11 mouse cellular contexts compared by ENCODE assay signal in the genomic region with DNA sequence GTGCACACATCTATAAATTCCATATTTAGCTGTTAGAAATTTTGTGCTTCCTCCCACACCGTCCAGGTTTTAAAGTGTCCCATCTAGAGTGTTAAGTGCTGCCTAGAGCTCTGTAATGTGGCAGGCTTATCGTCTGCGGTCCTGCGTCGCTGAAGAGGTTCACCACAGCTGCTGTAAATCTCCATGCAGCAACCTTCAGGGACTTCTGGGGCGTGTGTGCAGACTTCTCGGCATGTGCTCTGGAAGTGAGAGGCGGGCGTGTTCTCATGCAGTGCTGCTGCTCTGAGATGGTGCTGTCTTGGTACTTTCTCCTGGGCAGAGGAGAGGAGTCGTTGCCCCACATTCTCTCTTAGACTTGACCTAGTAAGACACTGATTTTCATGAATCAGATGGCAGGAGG. TPM values are rescaled to one million over a fixed set of nuclear protein-coding genes. Genes with fewer than 3 reads are reported as not detected.
A peak's percentile ranks its signal among the peaks of the same experiment; 100 is the strongest.
DNase-seq lines count a peak whose midpoint lies in the region; ATAC-seq and TF ChIP-seq lines count a peak whose summit lies in the region.
"Had no signal": no experiment of that assay in that cellular context is flagged by ENCODE, and none has a peak within 500 bp of the region (broad histone marks: within the 10 kb centered on the region; RNA-seq: fewer than 3 reads in every experiment).

No protein-coding gene starts in this region.

- TF ChIP-seq EP300 in liver, postnatal 0 days (IDR thresholded peaks at IDR 0.05; ENCODE audit: low read depth): no peak

- no peaks in the 10 kb centered on the region for H3K9me3 ChIP-seq in heart, embryonic 16.5 days (replicated peaks; ENCODE audit: control insufficient read depth, low read length)
- H3K9me3 ChIP-seq in lung, embryonic 14.5 days (ENCODE audit: low read depth, low read length): no peaks in the 10 kb centered on the region
- H3K9me3 ChIP-seq in liver, postnatal 0 days (ENCODE audit: low read length): no peaks in the 10 kb centered on the region
- no peaks in the 10 kb centered on the region for H3K9me3 ChIP-seq in midbrain, embryonic 15.5 days
- H3K9me3 ChIP-seq: limb, embryonic 15.5 days had no signal

- ATAC-seq in heart, embryonic 16.5 days (replicated peaks; ENCODE audit: extremely low read depth, insufficient read depth, low FRiP score): no peak; the same call in 1 of the 2 replicates
- ATAC-seq in lung, embryonic 14.5 days (ENCODE audit: insufficient read depth): 0 out of 2 replicates have a peak, but pooled peaks have one; percentile 33
- peak; percentile 27 for ATAC-seq in liver, postnatal 0 days
- no peak; the same call in 1 of the 2 replicates for ATAC-seq in midbrain, embryonic 15.5 days (replicated peaks)
- ATAC-seq: CD4-positive, CD25-positive, alpha-beta regulatory T cell, adult 4 months had no signal

- no peak for DNase-seq in heart, adult 9 months (ENCODE audit: low spot score in 2 of 2)
- DNase-seq in lung, embryonic 14.5 days: peak; percentile 18
- no peak for DNase-seq in lung, postnatal 25 days (ENCODE audit: low spot score)
- peak; percentile 34 for DNase-seq in R1 (ENCODE audit: low read depth, low spot score)
- DNase-seq in liver, postnatal 0 days: no peak
- DNase-seq: cerebellum, postnatal 10 days; midbrain, embryonic 14.5 days had no signal

- H3K27ac ChIP-seq in heart, embryonic 16.5 days (ENCODE audit: low read length): 0 out of 2 replicates have a peak overlapping the region, but pooled peaks have one; percentile 41
- H3K27ac ChIP-seq in lung, embryonic 14.5 days (ENCODE audit: low read depth): no peak overlapping the region
- H3K27ac ChIP-seq in liver, postnatal 0 days (ENCODE audit: low read depth): no peak overlapping the region
- no peak overlapping the region for H3K27ac ChIP-seq in midbrain, embryonic 15.5 days
- H3K27ac ChIP-seq: limb, embryonic 15.5 days had no signal

- TF ChIP-seq CTCF in lung, embryonic 14.5 days (IDR thresholded peaks at IDR 0.05; ENCODE audit: low read depth): no peak
- TF ChIP-seq CTCF in liver, postnatal 0 days (IDR thresholded peaks at IDR 0.05; ENCODE audit: low read depth): no peak

- peaks cover 20% of the 10 kb centered on the region for H3K4me1 ChIP-seq in heart, embryonic 16.5 days (ENCODE audit: control insufficient read depth, insufficient read depth, low read length)
- H3K4me1 ChIP-seq in lung, embryonic 14.5 days (ENCODE audit: insufficient read depth): no peaks in the 10 kb centered on the region
- peaks cover 12% of the 10 kb centered on the region for H3K4me1 ChIP-seq in liver, postnatal 0 days (ENCODE audit: insufficient read depth)
- H3K4me1 ChIP-seq in midbrain, embryonic 15.5 days: peaks cover 5% of the 10 kb centered on the region

- no peaks in the 10 kb centered on the region for H3K36me3 ChIP-seq in heart, embryonic 16.5 days (ENCODE audit: control insufficient read depth, insufficient read depth)
- H3K36me3 ChIP-seq in lung, embryonic 14.5 days (ENCODE audit: insufficient read depth): no peaks in the 10 kb centered on the region
- H3K36me3 ChIP-seq in liver, postnatal 0 days (replicated peaks; ENCODE audit: insufficient read depth, low read length): no peaks in the 10 kb centered on the region
- no peaks in the 10 kb centered on the region for H3K36me3 ChIP-seq in midbrain, embryonic 15.5 days (replicated peaks)
- H3K36me3 ChIP-seq: limb, embryonic 15.5 days had no signal

- H3K9ac ChIP-seq in heart, embryonic 16.5 days (ENCODE audit: low read length): no peak overlapping the region
- no peak overlapping the region for H3K9ac ChIP-seq in lung, embryonic 14.5 days
- H3K9ac ChIP-seq in liver, postnatal 0 days (replicated peaks): no peak overlapping the region
- H3K9ac ChIP-seq in midbrain, embryonic 15.5 days: no peak overlapping the region
- H3K9ac ChIP-seq: limb, embryonic 15.5 days had no signal

- 16% methylated on average over 10 of the region's 10 CpGs for WGBS in heart, embryonic 16.5 days
- WGBS in lung, embryonic 14.5 days: 24% methylated on average over 10 of the region's 10 CpGs
- WGBS in liver, postnatal 0 days (ENCODE audit: insufficient replicate concordance): 39% methylated on average over 10 of the region's 10 CpGs
- 55% methylated on average over 10 of the region's 10 CpGs for WGBS in midbrain, embryonic 15.5 days

- H3K27me3 ChIP-seq in heart, embryonic 16.5 days (ENCODE audit: control insufficient read depth, insufficient read depth, low read length): no peaks in the 10 kb centered on the region
- no peaks in the 10 kb centered on the region for H3K27me3 ChIP-seq in lung, embryonic 14.5 days (ENCODE audit: insufficient read depth, low read length)
- no peaks in the 10 kb centered on the region for H3K27me3 ChIP-seq in liver, postnatal 0 days (ENCODE audit: insufficient read depth, low read length)
- H3K27me3 ChIP-seq in midbrain, embryonic 15.5 days (replicated peaks): no peaks in the 10 kb centered on the region

- peak overlapping the region; percentile 24 for H3K4me2 ChIP-seq in heart, embryonic 16.5 days (ENCODE audit: low read depth, low read length)
- H3K4me2 ChIP-seq in lung, embryonic 14.5 days: no peak overlapping the region
- no peak overlapping the region for H3K4me2 ChIP-seq in liver, postnatal 0 days (ENCODE audit: low read depth, low read length)
- H3K4me2 ChIP-seq in midbrain, embryonic 15.5 days: no peak overlapping the region
- H3K4me2 ChIP-seq: limb, embryonic 15.5 days had no signal

- no peak overlapping the region for H3K4me3 ChIP-seq in heart, embryonic 16.5 days (ENCODE audit: low read length)
- no peak overlapping the region for H3K4me3 ChIP-seq in lung, embryonic 14.5 days (ENCODE audit: low read depth, low read length)
- no peak overlapping the region for H3K4me3 ChIP-seq in liver, postnatal 0 days (ENCODE audit: low read depth, low read length)
- no peak overlapping the region for H3K4me3 ChIP-seq in midbrain, embryonic 15.5 days
- H3K4me3 ChIP-seq: limb, embryonic 15.5 days had no signal

RNA-seq across cellular contexts. Expression of a gene that starts 32.9 kb away (rescaled TPM):
- polyA plus RNA-seq in heart, embryonic 16.5 days (2015; fragmentation: Nextera tagmentation; extraction: Ambion mirVana): 7.6 and 7.8 TPM in 2 replicates
- polyA plus RNA-seq in lung, embryonic 14.5 days (2014; fragmentation: Nextera tagmentation; extraction: Ambion mirVana): 9.3 and 9.5 TPM in 2 replicates
- polyA plus RNA-seq in liver, postnatal 0 days (2015; fragmentation: Nextera tagmentation; extraction: Ambion mirVana): 6.1 and 6.8 TPM in 2 replicates
- polyA plus RNA-seq in midbrain, embryonic 15.5 days (2015; fragmentation: Nextera tagmentation; extraction: Ambion mirVana): 6.6 and 7.7 TPM in 2 replicates

Comparison
In these comparisons a context has a peak if more than half of its experiments do, and no peak if none do; other contexts are left out.
1. DNase-seq: peak in lung, embryonic 14.5 days (single experiment) and R1 (single experiment); none in heart, adult 9 months (0 of 2), lung, postnatal 25 days (single experiment) and liver, postnatal 0 days (single experiment).
2. ATAC-seq: peak in lung, embryonic 14.5 days (single experiment) and liver, postnatal 0 days (single experiment); none in heart, embryonic 16.5 days (single experiment) and midbrain, embryonic 15.5 days (single experiment).